Mouse (Mus musculus) cerebellum, adult 2 months (tissue): ENCODE data around the gene Tmco1.

Experiments used
- CTCF ChIP-seq: fragments of 200-500 bp; IDR thresholded peaks from 2 replicates; pipeline ENCODE4 v1.5.1; 2011; ENCODE audit warnings: low read depth, mild to moderate bottlenecking, control low read depth, low read length, moderate library complexity, borderline replicate concordance; ENCODE audit not compliant: insufficient read depth
- POLR2A ChIP-seq: fragments of 200-500 bp; IDR thresholded peaks from 2 replicates; pipeline ENCODE4 v1.6.1; 2011; ENCODE audit warnings: low read length, control low read depth, borderline replicate concordance; ENCODE audit not compliant: insufficient read depth

- TF ChIP-seq POLR2A (no peak), CTCF (no peak)
These were observed 39.7 kb upstream of the Tmco1 start for GRCm38 (mm10) chr1:167268360-167269063.
